Mouse (Mus musculus) liver, embryonic 13.5 days (tissue): ENCODE results near the gene Ephx3. TPM values are rescaled to one million over a fixed set of nuclear protein-coding genes. Genes with fewer than 3 reads are reported as not detected.

ENCODE experiments used
- ATAC-seq: fragments of 200-750 bp; cut with Nextera tagmentation; 2 replicates; pipeline ENCODE4 v1.8.0; 2017; ENCODE audit warnings: low read depth, mild to moderate bottlenecking, moderate number of reproducible peaks, moderate library complexity
- DNase-seq: peaks from one replicate; pipeline ENCODE4 v3.0.0; 2022
- H3K27ac ChIP-seq: fragments of 300-500 bp; sonication (generic); 2 replicates; pipeline ENCODE4 v1.5.1; 2015; ENCODE audit warnings: moderate library complexity, mild to moderate bottlenecking, inconsistent platforms
- H3K27me3 ChIP-seq: fragments of 300-500 bp; sonication (generic); 2 replicates; pipeline ENCODE4 v1.6.1; 2015; ENCODE audit warnings: mild to moderate bottlenecking, inconsistent platforms
- H3K36me3 ChIP-seq: fragments of 300-500 bp; sonication (generic); 2 replicates; pipeline ENCODE4 v1.6.1; 2015; ENCODE audit warnings: mild to moderate bottlenecking, inconsistent platforms
- H3K4me1 ChIP-seq: fragments of 300-500 bp; sonication (generic); replicated peaks from 2 replicates; pipeline ENCODE4 v1.6.1; 2015; ENCODE audit warnings: inconsistent platforms
- H3K4me2 ChIP-seq: fragments of 300-500 bp; sonication (generic); 2 replicates; pipeline ENCODE4 v1.6.1; 2015; ENCODE audit warnings: inconsistent platforms, mild to moderate bottlenecking, moderate library complexity
- H3K4me3 ChIP-seq: fragments of 300-500 bp; sonication (generic); replicated peaks from 2 replicates; pipeline ENCODE4 v1.5.1; 2015; ENCODE audit warnings: mild to moderate bottlenecking, inconsistent platforms
- H3K9ac ChIP-seq: fragments of 300-500 bp; sonication (generic); 2 replicates; pipeline ENCODE4 v1.6.1; 2015; ENCODE audit warnings: mild to moderate bottlenecking, inconsistent platforms
- H3K9me3 ChIP-seq: fragments of 300-500 bp; sonication (generic); replicated peaks from 2 replicates; pipeline ENCODE4 v1.6.1; 2016; ENCODE audit warnings: inconsistent platforms
- WGBS: fragments of 180-500 bp; shearing (Covaris S2); methylation state at CpG from one replicate; pipeline ENCODE4 v1.1.7; 2015; ENCODE audit not compliant: insufficient replicate concordance; 5-methylcytosine and 5-hydroxymethylcytosine counted together
- polyA plus RNA-seq: library from polyadenylated mRNA; unstranded; fragments of >200 nt; fragmentation: Nextera tagmentation; extraction: Ambion mirVana; gene quantifications from 2 replicates; pipeline ENCODE4 v1.2.1, GENCODE M21; 2015

Ephx3 gene
- polyA plus RNA-seq, 1 experiment from 2014 or later: not detected

DNA sequence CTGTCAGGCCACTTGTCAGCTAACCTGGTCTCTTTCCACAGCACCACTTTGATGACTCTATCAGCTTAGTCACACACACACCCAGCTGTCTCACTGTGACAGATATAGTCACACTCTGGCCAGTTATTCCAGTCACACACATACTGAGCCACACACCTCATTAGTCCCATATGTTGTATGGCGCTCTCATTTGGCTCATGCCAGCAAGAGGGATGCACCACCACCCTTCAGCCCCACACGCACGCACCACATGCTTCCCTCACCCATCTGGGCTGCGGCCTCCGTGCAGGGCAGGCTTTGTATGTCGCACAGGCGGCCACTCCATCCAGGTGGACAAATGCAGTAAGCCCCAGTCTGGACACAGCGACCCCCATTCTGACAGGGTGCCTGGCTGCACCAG is 42.6 kb downstream of the Ephx3 start:
- Histone ChIP-seq H3K9ac (no peak overlapping the region), H3K4me3 (no peak overlapping the region), H3K4me2 (no peak overlapping the region), H3K9me3 (no peaks in the 10 kb centered on the region), H3K36me3 (no peaks in the 10 kb centered on the region), H3K4me1 (peaks cover 5% of the 10 kb centered on the region), H3K27ac (no peak overlapping the region), H3K27me3 (peaks cover 4% of the 10 kb centered on the region; the same call in 1 of the 2 replicates)
- ATAC-seq (no peak), DNase-seq (no peak)
- 83% methylated on average over 8 of the region's 8 CpGs for WGBS

- WGBS: 17% methylated on average over 39 of the region's 39 CpGs
- H3K4me2 ChIP-seq: peak overlapping the region; percentile 74
- H3K9me3 ChIP-seq: no peaks in the 10 kb centered on the region
- H3K4me3 ChIP-seq: peak overlapping the region; percentile 48
- peak; percentile 77 for ATAC-seq
- peak overlapping the region; percentile 54 for H3K9ac ChIP-seq
- peaks cover 5% of the 10 kb centered on the region for H3K4me1 ChIP-seq
- no peaks in the 10 kb centered on the region for H3K36me3 ChIP-seq
- peak; percentile 75 for DNase-seq
- H3K27me3 ChIP-seq: peaks cover 4% of the 10 kb centered on the region
- H3K27ac ChIP-seq: no peak overlapping the region
Measured at GRCm38 (mm10) chr17:32142907-32143854, 46.2 kb downstream of the Ephx3 start.

GRCm38 (mm10) chr17:32142234-32142633 is 47.1 kb downstream of the Ephx3 start:
- no peak for ATAC-seq
- 82% methylated on average over 1 of the region's 1 CpGs for WGBS
- no peaks in the 10 kb centered on the region for H3K9me3 ChIP-seq

More at GRCm38 (mm10) chr17:32142234-32142633, 47.1 kb downstream of the Ephx3 start:
- H3K27me3 ChIP-seq: peaks cover 4% of the 10 kb centered on the region
- H3K4me1 ChIP-seq: peaks cover 5% of the 10 kb centered on the region
- no peak overlapping the region for H3K27ac ChIP-seq
- H3K36me3 ChIP-seq: no peaks in the 10 kb centered on the region
- no peak overlapping the region for H3K4me3 ChIP-seq
- DNase-seq: no peak
- no peak overlapping the region for H3K9ac ChIP-seq
- H3K4me2 ChIP-seq: no peak overlapping the region

Other genes starting within 250 kb of the Ephx3 start
- 43.9 and 44.1 TPM in 2 replicates for gene Rrp1b, start 153.4 kb downstream of the Ephx3 start, polyA plus RNA-seq
- gene Hsf2bp, start 153.2 kb downstream of the Ephx3 start, polyA plus RNA-seq: 0.15 and 0.25 TPM in 2 replicates
- 0.45 and 0.48 TPM in 2 replicates for gene Notch3, start 22.7 kb downstream of the Ephx3 start, polyA plus RNA-seq
- gene Brd4, start 95.2 kb upstream of the Ephx3 start, polyA plus RNA-seq: 28.3 and 37.2 TPM in 2 replicates
- gene Akap8, start 131.7 kb upstream of the Ephx3 start, polyA plus RNA-seq: 40.5 and 47.9 TPM in 2 replicates
- 35.4 and 36.9 TPM in 2 replicates for gene Akap8l, start 161.1 kb upstream of the Ephx3 start, polyA plus RNA-seq
- gene Wiz, start 199.9 kb upstream of the Ephx3 start, polyA plus RNA-seq: 5.8 and 6.8 TPM in 2 replicates
- gene Rasal3, start 214.0 kb upstream of the Ephx3 start, polyA plus RNA-seq: 3.5 and 3.6 TPM in 2 replicates
- gene Pglyrp2, start 234.6 kb upstream of the Ephx3 start, polyA plus RNA-seq: 2.3 and 2.6 TPM in 2 replicates